Mouse (Mus musculus) colon, adult 2 months (tissue): Measurements from ENCODE around the gene Olfr859. TPM values are rescaled to one million over a fixed set of nuclear protein-coding genes. Genes with fewer than 3 reads are reported as not detected.

ENCODE experiments used
- polyA plus RNA-seq: library from polyadenylated mRNA; depleted of rRNA; stranded (reverse); fragments of >200 nt; gene quantifications from 2 replicates; pipeline ENCODE4 v1.2.3, GENCODE M21; 2012; rRNA removed

Gene Olfr859
- not detected in 2 replicates for polyA plus RNA-seq

DNA sequence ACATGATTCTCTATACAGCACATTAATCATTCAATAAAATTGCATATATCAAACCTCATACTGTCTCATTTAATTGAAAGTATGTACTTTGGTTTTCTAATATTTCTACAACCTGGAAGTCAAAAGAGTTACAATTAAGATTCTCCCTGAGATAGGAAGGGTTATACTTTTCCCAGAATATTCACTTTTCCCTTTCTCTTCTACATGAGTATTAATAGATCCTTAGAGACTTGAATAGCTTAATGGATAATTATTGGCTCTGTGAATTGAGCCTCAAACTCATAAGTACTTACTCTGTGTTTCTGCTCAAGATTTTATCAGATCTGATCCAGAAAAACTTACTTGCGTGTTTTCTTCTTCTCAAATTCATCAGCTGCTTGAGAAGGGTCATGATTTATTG is at the start of gene Olfr859:
Gene Olfr859 (plus strand): TSS at position 301 of the 400 bp plus-strand sequence.

GRCm38 (mm10) chr9:19779983-19780382 is 24.7 kb upstream of the Olfr859 start, which contains the start of gene Olfr58:
Gene Olfr58 (plus strand): TSS chr9:19780283.

DNA sequence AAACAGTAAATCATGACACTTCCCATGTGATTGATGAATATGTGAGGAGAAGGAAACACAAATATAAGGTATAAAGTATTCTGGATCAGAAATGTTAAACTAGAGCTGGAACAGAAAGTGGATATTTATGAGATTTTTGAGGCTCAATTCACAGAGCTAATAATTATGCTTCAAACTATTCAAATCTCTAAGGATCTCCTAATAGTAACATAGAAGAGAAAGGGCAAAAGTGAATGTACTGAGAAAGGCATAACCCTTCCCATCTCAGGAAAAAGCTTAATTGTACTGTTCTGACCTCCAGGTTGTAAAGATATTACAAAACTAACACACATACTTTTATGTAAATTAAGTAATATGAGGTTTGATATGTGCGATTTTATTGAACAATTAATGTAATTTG is 44.9 kb downstream of the Olfr859 start, which contains the start of gene Olfr860:
Gene Olfr860 (minus strand): TSS at position 101 of the 400 bp plus-strand sequence.

Other genes starting within 250 kb of the Olfr859 start
- not detected in 2 replicates for gene Olfr854, start 237.5 kb upstream of the Olfr859 start, polyA plus RNA-seq
- gene Olfr855, start 222.3 kb upstream of the Olfr859 start, polyA plus RNA-seq, result not detected in 2 replicates
- gene Zfp317, start 182.8 kb upstream of the Olfr859 start, polyA plus RNA-seq, result 3.9 and 4.6 TPM in 2 replicates
- not detected in 2 replicates for gene Olfr857, start 95.5 kb upstream of the Olfr859 start, polyA plus RNA-seq
- gene Olfr58, start 24.6 kb upstream of the Olfr859 start, polyA plus RNA-seq, result not detected in 2 replicates
- gene Olfr860, start 44.8 kb downstream of the Olfr859 start, polyA plus RNA-seq, result not detected in 2 replicates
- not detected in 2 replicates for gene Olfr862, start 83.1 kb downstream of the Olfr859 start, polyA plus RNA-seq
- gene Olfr77, start 112.0 kb downstream of the Olfr859 start, polyA plus RNA-seq, result not detected in 2 replicates
- not detected in 2 replicates for gene Olfr866, start 223.1 kb downstream of the Olfr859 start, polyA plus RNA-seq